Mouse (Mus musculus) cerebellum, adult 2 months (tissue): ENCODE measurements around the gene Rnf43.

ENCODE experiments used
- CTCF ChIP-seq: fragments of 200-500 bp; IDR thresholded peaks from 2 replicates; pipeline ENCODE4 v1.5.1; 2011; ENCODE audit warnings: low read depth, mild to moderate bottlenecking, control low read depth, low read length, moderate library complexity, borderline replicate concordance; ENCODE audit not compliant: insufficient read depth
- POLR2A ChIP-seq: fragments of 200-500 bp; IDR thresholded peaks from 2 replicates; pipeline ENCODE4 v1.6.1; 2011; ENCODE audit warnings: low read length, control low read depth, borderline replicate concordance; ENCODE audit not compliant: insufficient read depth

GRCm38 (mm10) chr11:87758161-87758911 is 95.8 kb downstream of the Rnf43 start:
- TF ChIP-seq CTCF = no peak
- no peak for TF ChIP-seq POLR2A
